Mouse (Mus musculus) ES-Bruce4 (cell line): ENCODE measurements around the gene Rcc1.

Experiments used
- CTCF ChIP-seq: IDR thresholded peaks from one replicate; pipeline ENCODE4 v1.8.1; 2011; ENCODE audit warnings: low read depth, low read length
- POLR2A ChIP-seq: IDR thresholded peaks from one replicate; pipeline ENCODE4 v1.8.1; 2011; ENCODE audit warnings: low read length; ENCODE audit not compliant: insufficient read depth

DNA sequence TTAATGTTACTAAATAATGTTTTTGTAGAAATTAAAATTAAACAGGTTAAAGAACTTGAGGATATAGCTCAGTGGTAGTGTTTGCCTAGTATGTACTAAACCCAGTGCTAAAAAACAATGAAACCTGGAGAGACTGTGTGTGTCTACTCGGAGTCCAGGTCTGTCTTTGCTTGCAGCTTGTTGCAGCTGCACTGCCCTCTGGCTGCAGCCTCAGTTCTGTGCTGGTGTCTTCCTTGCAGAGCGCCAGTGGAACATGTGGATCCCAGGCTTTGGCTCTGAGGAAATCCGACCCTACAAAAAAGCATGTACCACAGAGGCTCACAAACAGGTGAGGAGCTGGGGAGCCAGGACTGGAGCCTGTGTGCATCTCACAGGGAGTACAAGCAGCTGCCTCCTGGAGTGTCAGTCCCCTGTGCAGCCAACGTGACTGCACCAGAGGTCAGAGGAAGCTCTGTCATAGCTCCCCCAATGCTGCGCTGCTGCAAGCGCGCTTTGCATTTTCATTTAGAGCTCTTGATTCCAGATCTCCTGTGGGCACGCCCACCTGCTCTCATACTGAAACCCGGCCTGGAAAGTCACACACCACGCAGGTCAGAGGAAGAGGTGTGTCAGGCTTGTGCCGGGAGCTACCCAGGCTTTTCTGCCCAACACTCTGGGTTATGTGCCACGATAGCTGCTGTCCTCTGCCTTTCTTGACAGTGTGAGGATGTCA is 61.6 kb downstream of the Rcc1 start:
- TF ChIP-seq CTCF = peak; percentile 79
- TF ChIP-seq POLR2A = no peak
